Mouse (Mus musculus): ENCODE measurements around the gene Lhcgr. TPM values are rescaled to one million over a fixed set of nuclear protein-coding genes. Genes with fewer than 3 reads are reported as not detected.

Lhcgr gene
- polyA plus RNA-seq (2015; fragmentation: Nextera tagmentation; extraction: Ambion mirVana) = 0.17 TPM in 1 of 2 replicates, not detected in the other

GRCm38 (mm10) chr17:88791440-88792152 is at the start of gene Lhcgr:
Gene Lhcgr, minus strand, starts transcription at chr17:88791990.

GRCm38 (mm10) chr17:88668452-88668851 is 123.3 kb downstream of the Lhcgr start, which contains the start of gene Gtf2a1l:
Gene Gtf2a1l, plus strand, starts transcription at chr17:88668660.

Other genes with a start within 250 kb of the Lhcgr start
- gene Ston1, start 194.3 kb downstream of the Lhcgr start, polyA plus RNA-seq (2015; fragmentation: Nextera tagmentation; extraction: Ambion mirVana) = 16.9 and 17.3 TPM in 2 replicates
- not detected in 2 replicates for gene Gtf2a1l, start 123.3 kb downstream of the Lhcgr start, polyA plus RNA-seq (2015; fragmentation: Nextera tagmentation; extraction: Ambion mirVana)

All from urinary bladder, postnatal 0 days (tissue).